Mouse (Mus musculus): ENCODE measurements around the gene Hpse. TPM values are rescaled to one million over a fixed set of nuclear protein-coding genes. Genes with fewer than 3 reads are reported as not detected.

Hpse gene
- total RNA-seq, 2 experiments from 2014 or later: 0.38 to 0.86 TPM

GRCm38 (mm10) chr5:100648046-100648445 is 71.5 kb downstream of the Hpse start:
- no peak for TF ChIP-seq CTCF (conservative IDR thresholded peaks at IDR 0.05)
- no peak overlapping the region for H3K27ac ChIP-seq
- no peak overlapping the region for H3K4me3 ChIP-seq
- DNase-seq (ENCODE audit: low spot score in 2 of 2): no peak

GRCm38 (mm10) chr5:100646558-100646957 is 73.0 kb downstream of the Hpse start:
- H3K4me3 ChIP-seq: no peak overlapping the region

GRCm38 (mm10) chr5:100643991-100644535 is 75.5 kb downstream of the Hpse start:
- DNase-seq (ENCODE audit: low spot score in 2 of 2): no peak
- TF ChIP-seq CTCF (conservative IDR thresholded peaks at IDR 0.05): no peak
- H3K27ac ChIP-seq: peak overlapping the region; percentile 48
- H3K4me3 ChIP-seq: no peak overlapping the region

More at GRCm38 (mm10) chr5:100646558-100646957, 73.0 kb downstream of the Hpse start:
- H3K27ac ChIP-seq: no peak overlapping the region
- no peak for DNase-seq (ENCODE audit: low spot score in 2 of 2)
- no peak for TF ChIP-seq CTCF (conservative IDR thresholded peaks at IDR 0.05)

GRCm38 (mm10) chr5:100643253-100643990 is 76.1 kb downstream of the Hpse start:
- Histone ChIP-seq H3K27ac (peak overlapping the region; percentile 48), H3K4me3 (no peak overlapping the region)
- no peak for TF ChIP-seq CTCF (conservative IDR thresholded peaks at IDR 0.05)
- DNase-seq (ENCODE audit: low spot score in 2 of 2): no peak

- H3K4me3 ChIP-seq: no peak overlapping the region
- no peak overlapping the region for H3K27ac ChIP-seq
- TF ChIP-seq CTCF (conservative IDR thresholded peaks at IDR 0.05): no peak
- DNase-seq (ENCODE audit: low spot score in 2 of 2): no peak
These were observed 77.2 kb downstream of the Hpse start for GRCm38 (mm10) chr5:100642316-100642715.

- no peak for DNase-seq (ENCODE audit: low spot score in 2 of 2)
- H3K4me3 ChIP-seq: no peak overlapping the region
- no peak overlapping the region for H3K27ac ChIP-seq
- no peak for TF ChIP-seq CTCF (conservative IDR thresholded peaks at IDR 0.05)
These were observed 81.0 kb downstream of the Hpse start for GRCm38 (mm10) chr5:100638483-100638882.

GRCm38 (mm10) chr5:100636794-100637544 is 82.5 kb downstream of the Hpse start:
- no peak overlapping the region for H3K4me3 ChIP-seq
- no peak overlapping the region for H3K27ac ChIP-seq
- TF ChIP-seq CTCF (conservative IDR thresholded peaks at IDR 0.05): no peak
- no peak for DNase-seq (ENCODE audit: low spot score in 2 of 2)

- DNase-seq (ENCODE audit: low spot score in 2 of 2): no peak
- no peak overlapping the region for H3K4me3 ChIP-seq
- no peak overlapping the region for H3K27ac ChIP-seq
- no peak for TF ChIP-seq CTCF (conservative IDR thresholded peaks at IDR 0.05)
These were observed 83.6 kb downstream of the Hpse start for GRCm38 (mm10) chr5:100635908-100636307.

- no peak overlapping the region for H3K4me3 ChIP-seq
- no peak overlapping the region for H3K27ac ChIP-seq
- no peak for TF ChIP-seq CTCF (conservative IDR thresholded peaks at IDR 0.05)
- DNase-seq (ENCODE audit: low spot score in 2 of 2): no peak
These were observed 84.5 kb downstream of the Hpse start for GRCm38 (mm10) chr5:100634885-100635478.

- Histone ChIP-seq H3K27ac (no peak overlapping the region), H3K4me3 (no peak overlapping the region)
- no peak for TF ChIP-seq CTCF (conservative IDR thresholded peaks at IDR 0.05)
- DNase-seq (ENCODE audit: low spot score in 2 of 2): no peak
These were observed 86.9 kb downstream of the Hpse start for GRCm38 (mm10) chr5:100632540-100633129.

Other genes starting within 250 kb of the Hpse start
- 10 to 100 TPM; 16.2 to 19.0 TPM for gene Lin54, start 219.1 kb downstream of the Hpse start, total RNA-seq (2021)
- gene Cops4, start 201.4 kb downstream of the Hpse start, total RNA-seq (2021): 10 to 100 TPM; 78.8 to 81.4 TPM
- not detected for gene Plac8, start 147.5 kb downstream of the Hpse start, total RNA-seq (2021)
- gene Coq2, start 44.6 kb downstream of the Hpse start, total RNA-seq (2021): 10 to 100 TPM; 84.1 to 86.9 TPM
- gene Helq, start 78.9 kb upstream of the Hpse start, total RNA-seq (2021): 10 to 100 TPM; 15.8 to 18.1 TPM
- gene Mrps18c, start 78.9 kb upstream of the Hpse start, total RNA-seq (2021): 10 to 100 TPM; 55.6 to 66.2 TPM
- 1 to 10 TPM; 8.4 to 9.5 TPM for gene Abraxas1, start 101.2 kb upstream of the Hpse start, total RNA-seq (2021)
- gene Gpat3, start 126.0 kb upstream of the Hpse start, total RNA-seq (2021): 1 to 10 TPM; 2.1 to 3.7 TPM